Mouse (Mus musculus): ENCODE measurements around the gene Scamp2. TPM values are rescaled to one million over a fixed set of nuclear protein-coding genes. Genes with fewer than 3 reads are reported as not detected.
A peak's percentile ranks its signal among the peaks of the same experiment; 100 is the strongest.

Scamp2 gene
- polyA plus RNA-seq, 1 experiment from 2014 or later, result 53.3 TPM

DNA sequence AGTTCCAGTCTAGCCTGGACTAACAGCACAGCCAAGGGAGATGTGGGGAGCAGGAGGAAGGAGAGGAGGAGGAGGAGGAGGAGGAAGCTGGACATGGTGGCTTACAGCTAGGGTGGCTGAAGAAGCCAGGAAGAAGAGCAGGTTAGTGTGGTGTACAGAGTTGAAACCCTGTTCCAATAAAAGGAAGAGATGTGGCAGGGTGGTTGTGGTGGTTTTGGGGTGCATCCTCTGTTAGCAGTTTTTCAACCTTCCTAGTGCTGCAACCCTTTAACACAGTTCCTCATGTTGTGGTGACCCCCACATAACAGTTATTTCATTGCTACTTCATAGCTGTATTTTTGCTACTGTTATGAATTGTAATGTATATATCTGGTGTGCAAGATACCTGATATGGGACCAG, 36.3 kb upstream of the Scamp2 start:
- no peaks in the 10 kb centered on the region for H3K9me3 ChIP-seq (replicated peaks; ENCODE audit: control insufficient read depth, low read length)
- peaks cover 3% of the 10 kb centered on the region; the same call in 1 of the 2 replicates for H3K4me1 ChIP-seq (ENCODE audit: control insufficient read depth, insufficient read depth, low read length)
- no peaks in the 10 kb centered on the region for H3K27me3 ChIP-seq (ENCODE audit: control insufficient read depth, insufficient read depth, low read length)
- H3K9ac ChIP-seq (ENCODE audit: low read depth, low read length), result no peak overlapping the region
- peaks cover 6% of the 10 kb centered on the region for H3K36me3 ChIP-seq (ENCODE audit: control insufficient read depth, insufficient read depth, low read length)
- H3K27ac ChIP-seq (ENCODE audit: low read depth, low read length), result no peak overlapping the region
- ATAC-seq (replicated peaks; ENCODE audit: insufficient number of reproducible peaks, low FRiP score, low TSS enrichment), result no peak
- H3K4me3 ChIP-seq (ENCODE audit: low read depth, low read length), result no peak overlapping the region
- peak overlapping the region; percentile 4; the same call in 1 of the 2 replicates for H3K4me2 ChIP-seq

DNA sequence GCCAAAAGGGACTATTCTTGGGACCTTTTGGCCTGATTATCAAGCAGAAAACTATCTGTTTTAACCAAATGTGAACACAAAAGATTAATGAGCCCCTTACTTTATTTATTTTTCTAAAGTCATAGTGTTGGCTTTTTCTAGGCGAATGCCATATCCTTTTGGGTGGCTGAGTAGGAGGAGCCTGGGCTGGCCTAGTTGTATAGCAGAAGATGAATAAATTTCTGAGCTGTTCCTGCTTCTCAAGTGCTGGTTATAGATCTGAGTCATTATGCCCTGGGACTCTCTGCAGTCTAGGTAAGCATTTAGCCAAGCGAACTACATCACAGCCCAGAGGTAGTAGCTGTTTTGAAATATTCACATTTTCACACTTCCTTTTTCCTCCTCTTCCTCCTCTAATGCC, 35.2 kb upstream of the Scamp2 start:
- no peak for ATAC-seq (replicated peaks; ENCODE audit: insufficient number of reproducible peaks, low FRiP score, low TSS enrichment)
- Histone ChIP-seq H3K27ac (ENCODE audit: low read depth, low read length) (no peak overlapping the region), H3K4me3 (ENCODE audit: low read depth, low read length) (no peak overlapping the region), H3K9ac (ENCODE audit: low read depth, low read length) (no peak overlapping the region), H3K9me3 (replicated peaks; ENCODE audit: control insufficient read depth, low read length) (no peaks in the 10 kb centered on the region), H3K4me1 (ENCODE audit: control insufficient read depth, insufficient read depth, low read length) (peaks cover 3% of the 10 kb centered on the region; the same call in 1 of the 2 replicates), H3K36me3 (ENCODE audit: control insufficient read depth, insufficient read depth, low read length) (peaks cover 6% of the 10 kb centered on the region), H3K4me2 (no peak overlapping the region), H3K27me3 (ENCODE audit: control insufficient read depth, insufficient read depth, low read length) (no peaks in the 10 kb centered on the region)
- WGBS (ENCODE audit: insufficient replicate concordance), result 84% methylated on average over 2 of the region's 2 CpGs

DNA sequence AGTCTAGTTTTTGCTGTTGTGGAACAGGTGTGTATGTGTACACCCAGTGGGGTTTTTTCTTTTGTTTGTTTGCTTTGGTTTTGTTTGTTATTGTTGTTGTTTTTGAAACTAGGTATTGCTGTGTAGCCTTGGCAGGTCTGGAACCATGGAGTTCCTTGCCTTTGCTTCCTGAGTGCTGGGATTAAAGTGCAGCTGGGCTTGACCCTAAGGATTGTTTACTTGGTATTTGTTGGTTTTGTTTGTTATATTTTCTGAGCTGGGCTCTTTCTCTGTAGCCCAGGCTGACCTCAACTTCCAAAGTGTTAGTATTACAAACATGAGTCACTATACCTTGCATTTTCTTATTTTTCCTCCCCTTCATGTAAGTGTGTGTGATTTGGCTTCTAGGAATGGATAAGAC, 34.3 kb upstream of the Scamp2 start:
- no peak overlapping the region for H3K4me2 ChIP-seq
- H3K4me1 ChIP-seq (ENCODE audit: control insufficient read depth, insufficient read depth, low read length), result peaks cover 3% of the 10 kb centered on the region; the same call in 1 of the 2 replicates
- no peak for ATAC-seq (replicated peaks; ENCODE audit: insufficient number of reproducible peaks, low FRiP score, low TSS enrichment)
- peaks cover 10% of the 10 kb centered on the region for H3K36me3 ChIP-seq (ENCODE audit: control insufficient read depth, insufficient read depth, low read length)
- no peak overlapping the region for H3K4me3 ChIP-seq (ENCODE audit: low read depth, low read length)
- no peak overlapping the region for H3K9ac ChIP-seq (ENCODE audit: low read depth, low read length)
- no peaks in the 10 kb centered on the region for H3K9me3 ChIP-seq (replicated peaks; ENCODE audit: control insufficient read depth, low read length)
- H3K27ac ChIP-seq (ENCODE audit: low read depth, low read length), result no peak overlapping the region
- no peaks in the 10 kb centered on the region for H3K27me3 ChIP-seq (ENCODE audit: control insufficient read depth, insufficient read depth, low read length)

DNA sequence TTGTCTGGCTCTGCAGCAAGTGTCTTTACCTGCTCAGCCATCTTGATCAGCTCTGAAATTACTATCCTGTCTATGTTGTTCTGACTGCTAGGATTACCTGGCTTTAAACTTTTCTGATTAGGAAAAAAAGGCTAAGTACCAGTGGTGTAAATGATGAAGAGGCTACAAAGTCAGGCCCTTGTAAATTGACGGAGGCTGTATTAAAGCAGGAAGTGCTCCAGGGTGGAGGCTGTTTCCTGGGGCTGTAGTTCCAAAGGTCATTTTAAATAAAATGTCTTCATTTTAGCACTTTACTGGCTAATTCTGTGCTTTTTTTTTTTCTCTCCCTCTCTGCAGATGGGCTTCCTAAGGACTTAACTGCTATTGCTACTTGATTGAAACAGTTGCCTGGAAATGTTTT, 28.8 kb upstream of the Scamp2 start:
- Histone ChIP-seq H3K4me3 (ENCODE audit: low read depth, low read length) (no peak overlapping the region), H3K36me3 (ENCODE audit: control insufficient read depth, insufficient read depth, low read length) (peaks cover 27% of the 10 kb centered on the region), H3K27ac (ENCODE audit: low read depth, low read length) (no peak overlapping the region), H3K4me2 (no peak overlapping the region), H3K27me3 (ENCODE audit: control insufficient read depth, insufficient read depth, low read length) (no peaks in the 10 kb centered on the region), H3K4me1 (ENCODE audit: control insufficient read depth, insufficient read depth, low read length) (no peaks in the 10 kb centered on the region), H3K9ac (ENCODE audit: low read depth, low read length) (no peak overlapping the region), H3K9me3 (replicated peaks; ENCODE audit: control insufficient read depth, low read length) (no peaks in the 10 kb centered on the region)
- ATAC-seq (replicated peaks; ENCODE audit: insufficient number of reproducible peaks, low FRiP score, low TSS enrichment), result no peak
- WGBS (ENCODE audit: insufficient replicate concordance), result 78% methylated on average over 1 of the region's 1 CpGs

DNA sequence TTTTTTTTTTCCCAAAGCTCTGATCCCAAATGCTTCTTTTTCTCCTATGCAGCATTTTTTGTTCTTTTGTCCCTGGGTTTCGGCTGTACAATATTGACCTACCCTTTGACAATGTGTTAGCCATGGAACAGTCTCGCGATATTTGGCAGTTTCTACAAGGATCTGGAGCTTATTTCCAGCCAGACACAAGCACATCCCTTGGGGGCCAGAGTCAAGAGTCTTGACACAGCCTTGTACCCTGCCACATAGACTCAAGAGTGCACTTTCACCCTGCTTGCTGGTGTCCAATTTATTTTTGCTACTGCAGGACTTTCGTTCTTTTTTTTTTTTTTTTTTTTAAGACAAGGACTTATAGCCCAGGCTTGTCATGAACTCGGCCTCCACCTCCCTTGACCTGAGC, 24.4 kb upstream of the Scamp2 start:
- Histone ChIP-seq H3K4me3 (ENCODE audit: low read depth, low read length) (no peak overlapping the region), H3K4me2 (no peak overlapping the region), H3K27ac (ENCODE audit: low read depth, low read length) (no peak overlapping the region), H3K9ac (ENCODE audit: low read depth, low read length) (no peak overlapping the region), H3K9me3 (replicated peaks; ENCODE audit: control insufficient read depth, low read length) (no peaks in the 10 kb centered on the region), H3K4me1 (ENCODE audit: control insufficient read depth, insufficient read depth, low read length) (peaks cover 7% of the 10 kb centered on the region), H3K27me3 (ENCODE audit: control insufficient read depth, insufficient read depth, low read length) (no peaks in the 10 kb centered on the region), H3K36me3 (ENCODE audit: control insufficient read depth, insufficient read depth, low read length) (peaks cover 23% of the 10 kb centered on the region)
- ATAC-seq (replicated peaks; ENCODE audit: insufficient number of reproducible peaks, low FRiP score, low TSS enrichment), result no peak
- 84% methylated on average over 5 of the region's 5 CpGs for WGBS (ENCODE audit: insufficient replicate concordance)

DNA sequence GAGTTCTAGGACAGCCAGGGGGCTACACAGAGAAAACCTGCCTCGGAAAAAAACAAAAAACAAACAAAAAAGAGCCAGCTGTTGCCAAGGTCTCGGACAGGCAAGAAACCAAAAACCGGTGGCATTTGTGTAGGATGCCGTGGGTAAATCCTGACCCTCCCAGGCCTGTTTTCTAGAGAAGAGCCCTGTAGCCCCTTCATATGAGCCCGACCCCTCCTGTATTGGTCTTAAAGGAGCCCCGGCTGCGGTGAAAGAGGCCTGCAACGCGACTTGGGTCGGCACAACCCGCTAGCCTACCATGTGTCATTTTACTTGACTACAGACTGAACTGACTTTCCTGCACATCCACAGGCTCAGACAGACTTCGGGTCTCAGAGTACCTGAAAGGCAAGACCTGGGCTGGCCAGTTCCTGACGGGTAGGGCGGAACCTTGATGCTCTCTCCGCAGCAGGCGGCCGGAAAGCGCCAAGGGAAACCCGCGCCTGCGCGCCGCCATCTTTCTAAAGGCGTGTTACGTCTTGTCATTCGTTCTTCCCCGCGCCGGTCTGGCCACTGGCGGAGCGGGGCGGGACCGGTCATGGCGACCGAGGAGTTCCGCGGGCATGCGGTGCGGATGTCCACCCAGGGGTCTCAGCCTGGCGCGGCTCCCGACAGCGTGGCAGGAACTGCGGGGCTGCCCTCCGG, 23.6 kb upstream of the Scamp2 start, which contains the start of gene Fam219b:
TSS of gene Fam219b (plus strand) at position 485 of the 684 bp plus-strand sequence.
- H3K4me3 ChIP-seq (ENCODE audit: low read depth, low read length), result peak within 1 kb of the TSS; percentile 84
- H3K9me3 ChIP-seq (replicated peaks; ENCODE audit: control insufficient read depth, low read length), result no peaks in the 10 kb centered on the region
- no peaks in the 10 kb centered on the region for H3K27me3 ChIP-seq (ENCODE audit: control insufficient read depth, insufficient read depth, low read length)
- peak; percentile 84 for ATAC-seq (replicated peaks; ENCODE audit: insufficient number of reproducible peaks, low FRiP score, low TSS enrichment)
- H3K27ac ChIP-seq (ENCODE audit: low read depth, low read length), result peak within 1 kb of the TSS; percentile 71
- H3K4me1 ChIP-seq (ENCODE audit: control insufficient read depth, insufficient read depth, low read length), result peaks cover 7% of the 10 kb centered on the region
- H3K9ac ChIP-seq (ENCODE audit: low read depth, low read length), result peak within 1 kb of the TSS; percentile 91
- peak within 1 kb of the TSS; percentile 72 for H3K4me2 ChIP-seq
- peaks cover 18% of the 10 kb centered on the region for H3K36me3 ChIP-seq (ENCODE audit: control insufficient read depth, insufficient read depth, low read length)
- 1% methylated on average over 45 of the region's 45 CpGs for WGBS (ENCODE audit: insufficient replicate concordance)

DNA sequence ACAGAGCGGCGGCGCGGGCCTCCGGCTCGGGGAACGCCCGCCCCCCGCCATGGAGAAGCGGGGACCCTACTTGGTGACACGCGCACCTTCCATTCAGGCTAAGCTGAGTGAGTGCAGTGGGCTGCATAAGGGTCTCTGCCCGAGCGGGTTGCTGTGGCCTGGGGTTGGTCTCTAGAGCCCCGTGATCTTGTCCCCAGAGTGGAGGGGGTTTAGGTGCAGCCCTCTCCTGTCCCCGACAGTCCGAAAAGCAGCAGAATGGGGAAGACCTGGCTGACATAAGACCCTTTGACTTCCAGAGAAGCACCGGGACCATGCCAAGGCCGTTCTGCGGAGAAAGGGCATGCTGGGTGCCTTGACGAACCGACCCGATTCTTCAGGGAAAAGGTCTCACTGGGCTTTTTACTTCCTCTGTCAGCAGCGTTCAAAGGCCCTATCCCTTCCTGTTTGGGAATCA, 23.0 kb upstream of the Scamp2 start:
- Histone ChIP-seq H3K9me3 (replicated peaks; ENCODE audit: control insufficient read depth, low read length) (no peaks in the 10 kb centered on the region), H3K4me1 (ENCODE audit: control insufficient read depth, insufficient read depth, low read length) (peaks cover 7% of the 10 kb centered on the region), H3K36me3 (ENCODE audit: control insufficient read depth, insufficient read depth, low read length) (peaks cover 12% of the 10 kb centered on the region), H3K27ac (ENCODE audit: low read depth, low read length) (peak overlapping the region; percentile 71), H3K9ac (ENCODE audit: low read depth, low read length) (peak overlapping the region; percentile 91), H3K4me3 (ENCODE audit: low read depth, low read length) (peak overlapping the region; percentile 84), H3K27me3 (ENCODE audit: control insufficient read depth, insufficient read depth, low read length) (no peaks in the 10 kb centered on the region), H3K4me2 (peak overlapping the region; percentile 72)
- WGBS (ENCODE audit: insufficient replicate concordance), result 0% methylated on average over 24 of the region's 24 CpGs
- peak; percentile 39; the same call in 1 of the 2 replicates for ATAC-seq (replicated peaks; ENCODE audit: insufficient number of reproducible peaks, low FRiP score, low TSS enrichment)

DNA sequence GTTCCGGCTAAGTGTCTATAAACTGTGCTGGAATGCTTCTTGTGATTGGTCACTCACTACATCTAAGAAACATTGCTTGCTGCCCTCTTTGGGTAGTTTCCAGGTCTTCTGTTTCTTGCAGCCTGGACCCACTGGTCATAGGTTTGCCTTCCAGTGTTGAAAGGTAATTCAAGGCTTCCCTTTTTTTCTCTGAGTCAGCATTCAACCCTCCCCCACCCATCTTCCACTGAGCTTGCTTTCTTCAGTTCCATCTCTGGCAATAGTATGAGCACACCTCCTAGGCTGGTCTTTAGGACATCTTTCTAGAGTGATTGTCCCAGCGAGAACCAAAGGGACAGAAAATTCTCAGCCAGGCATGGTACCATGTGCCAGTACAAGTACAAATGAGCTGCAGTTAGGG, 21.2 kb upstream of the Scamp2 start:
- H3K9ac ChIP-seq (ENCODE audit: low read depth, low read length), result no peak overlapping the region
- H3K9me3 ChIP-seq (replicated peaks; ENCODE audit: control insufficient read depth, low read length), result no peaks in the 10 kb centered on the region
- no peak overlapping the region for H3K4me2 ChIP-seq
- no peak overlapping the region for H3K4me3 ChIP-seq (ENCODE audit: low read depth, low read length)
- WGBS (ENCODE audit: insufficient replicate concordance), result 86% methylated on average over 2 of the region's 2 CpGs
- ATAC-seq (replicated peaks; ENCODE audit: insufficient number of reproducible peaks, low FRiP score, low TSS enrichment), result no peak
- H3K36me3 ChIP-seq (ENCODE audit: control insufficient read depth, insufficient read depth, low read length), result peaks cover 17% of the 10 kb centered on the region
- H3K27ac ChIP-seq (ENCODE audit: low read depth, low read length), result no peak overlapping the region
- peaks cover 7% of the 10 kb centered on the region for H3K4me1 ChIP-seq (ENCODE audit: control insufficient read depth, insufficient read depth, low read length)
- H3K27me3 ChIP-seq (ENCODE audit: control insufficient read depth, insufficient read depth, low read length), result no peaks in the 10 kb centered on the region

DNA sequence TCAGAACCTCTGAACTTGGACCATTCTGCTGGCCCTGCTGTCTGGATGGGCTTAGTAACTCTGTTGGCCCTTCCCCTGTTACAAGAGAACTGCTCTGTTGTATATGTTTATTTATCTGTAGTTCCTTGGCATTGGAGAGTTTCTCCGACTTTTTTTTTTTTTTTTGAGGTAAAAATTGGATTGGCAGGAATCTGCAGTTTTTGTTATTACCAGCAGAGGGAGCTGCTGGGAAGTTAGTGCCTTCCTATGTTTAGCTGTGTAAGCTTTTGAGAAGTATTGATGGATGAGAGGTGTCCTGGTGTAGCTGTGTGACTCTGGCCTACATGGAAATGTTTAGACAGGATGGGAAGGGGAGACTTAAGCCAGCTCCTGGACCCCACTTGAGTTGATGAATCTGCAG, 19.4 kb upstream of the Scamp2 start:
- Histone ChIP-seq H3K4me2 (no peak overlapping the region), H3K9ac (ENCODE audit: low read depth, low read length) (no peak overlapping the region), H3K27me3 (ENCODE audit: control insufficient read depth, insufficient read depth, low read length) (no peaks in the 10 kb centered on the region), H3K4me1 (ENCODE audit: control insufficient read depth, insufficient read depth, low read length) (peaks cover 7% of the 10 kb centered on the region), H3K27ac (ENCODE audit: low read depth, low read length) (no peak overlapping the region), H3K36me3 (ENCODE audit: control insufficient read depth, insufficient read depth, low read length) (peaks cover 33% of the 10 kb centered on the region), H3K9me3 (replicated peaks; ENCODE audit: control insufficient read depth, low read length) (no peaks in the 10 kb centered on the region), H3K4me3 (ENCODE audit: low read depth, low read length) (no peak overlapping the region)
- 9% methylated on average over 1 of the region's 1 CpGs for WGBS (ENCODE audit: insufficient replicate concordance)
- ATAC-seq (replicated peaks; ENCODE audit: insufficient number of reproducible peaks, low FRiP score, low TSS enrichment), result no peak
